8 mouse cellular contexts compared by ENCODE assay signal in the genomic region with DNA sequence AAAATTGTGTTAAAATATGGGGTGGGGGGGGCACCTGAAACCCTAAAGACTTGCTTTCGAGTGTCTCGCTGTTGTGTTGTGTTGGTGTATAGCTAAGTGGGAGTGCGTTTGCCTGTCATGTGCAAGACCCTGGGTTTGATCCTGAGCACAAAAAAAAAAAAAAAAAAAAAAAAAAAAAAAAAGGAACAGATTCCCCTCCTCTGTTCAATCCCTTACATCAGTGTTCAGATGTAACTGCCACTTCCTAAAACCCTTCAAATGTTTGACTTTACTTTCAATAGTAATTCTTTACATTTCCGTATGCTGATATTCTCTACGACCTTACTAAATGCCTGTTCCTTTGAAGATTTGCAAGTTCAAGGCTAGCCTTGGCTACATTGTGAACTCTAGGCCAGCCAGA. TPM values are rescaled to one million over a fixed set of nuclear protein-coding genes. Genes with fewer than 3 reads are reported as not detected.
A peak's percentile ranks its signal among the peaks of the same experiment; 100 is the strongest.
DNase-seq lines count a peak whose midpoint lies in the region; ATAC-seq and TF ChIP-seq lines count a peak whose summit lies in the region.

No protein-coding gene starts in this region.

- DNase-seq in testis, postnatal 10 days (ENCODE audit: low spot score) = no peak
- DNase-seq in stomach, postnatal 0 days (ENCODE audit: low spot score) = no peak
- DNase-seq in embryo, embryonic 9.5 days (ENCODE audit: extremely low spot score) = no peak
- DNase-seq in gastrocnemius, postnatal 10 days = no peak

- H3K4me3 ChIP-seq in erythroblast, embryonic 14.5 days (replicated peaks) = peak overlapping the region; percentile 88
- peak overlapping the region; percentile 51 for H3K4me3 ChIP-seq in testis, adult 2 months (ENCODE audit: control insufficient read depth, low read depth, low read length)
- H3K4me3 ChIP-seq in liver, embryonic 12.5 days = peak overlapping the region; percentile 96
- H3K4me3 ChIP-seq in stomach, postnatal 0 days (ENCODE audit: low read depth, low read length) = peak overlapping the region; percentile 87

- peak overlapping the region; percentile 84 for H3K4me2 ChIP-seq in liver, embryonic 12.5 days
- H3K4me2 ChIP-seq in stomach, postnatal 0 days (replicated peaks; ENCODE audit: low read depth) = peak overlapping the region; percentile 69

- WGBS in liver, embryonic 12.5 days (ENCODE audit: insufficient replicate concordance) = 67% methylated on average over 5 of the region's 5 CpGs
- 74% methylated on average over 5 of the region's 5 CpGs for WGBS in stomach, postnatal 0 days

- no peak for ATAC-seq in erythroblast, adult 5-6 weeks (replicated peaks; ENCODE audit: low FRiP score, poor library complexity, severe bottlenecking)
- no peak for ATAC-seq in liver, embryonic 12.5 days
- ATAC-seq in stomach, postnatal 0 days (ENCODE audit: low FRiP score, low TSS enrichment) = no peak

- H3K9ac ChIP-seq in liver, embryonic 12.5 days = peak overlapping the region; percentile 90
- peak overlapping the region; percentile 87; the same call in 1 of the 2 replicates for H3K9ac ChIP-seq in stomach, postnatal 0 days (ENCODE audit: low read length)

- TF ChIP-seq POLR2A in testis, adult 2 months (IDR thresholded peaks at IDR 0.05; ENCODE audit: control insufficient read depth, low read depth, low read length) = no peak

- H3K4me1 ChIP-seq in erythroblast, embryonic 14.5 days (ENCODE audit: control insufficient read depth) = peaks cover 28% of the 10 kb centered on the region
- peaks cover 3% of the 10 kb centered on the region for H3K4me1 ChIP-seq in testis, adult 2 months (ENCODE audit: control insufficient read depth, insufficient read depth, low read length)
- H3K4me1 ChIP-seq in liver, embryonic 12.5 days = peaks cover 31% of the 10 kb centered on the region
- 0 out of 2 replicates have a peak, but pooled peaks cover 2% of the 10 kb centered on the region for H3K4me1 ChIP-seq in stomach, postnatal 0 days (replicated peaks; ENCODE audit: control insufficient read depth, insufficient read depth)

- no peaks in the 10 kb centered on the region for H3K27me3 ChIP-seq in erythroblast, embryonic 14.5 days (ENCODE audit: control insufficient read depth)
- H3K27me3 ChIP-seq in testis, adult 2 months (ENCODE audit: control insufficient read depth, insufficient read depth, low read length) = no peaks in the 10 kb centered on the region
- no peaks in the 10 kb centered on the region for H3K27me3 ChIP-seq in liver, embryonic 12.5 days (replicated peaks)
- no peaks in the 10 kb centered on the region for H3K27me3 ChIP-seq in stomach, postnatal 0 days (ENCODE audit: control insufficient read depth, insufficient read depth, low read length)

- H3K27ac ChIP-seq in testis, adult 2 months (ENCODE audit: control insufficient read depth, insufficient read depth, low read depth, low read length) = 0 out of 2 replicates have a peak overlapping the region, but pooled peaks have one; percentile 29
- H3K27ac ChIP-seq in liver, embryonic 12.5 days = no peak overlapping the region; the same call in 1 of the 2 replicates
- H3K27ac ChIP-seq in stomach, postnatal 0 days (replicated peaks) = no peak overlapping the region

- peaks cover 22% of the 10 kb centered on the region for H3K36me3 ChIP-seq in erythroblast, embryonic 14.5 days (ENCODE audit: control insufficient read depth)
- no peaks in the 10 kb centered on the region for H3K36me3 ChIP-seq in testis, adult 2 months (ENCODE audit: control insufficient read depth, insufficient read depth, low read length)
- peaks cover 17% of the 10 kb centered on the region for H3K36me3 ChIP-seq in liver, embryonic 12.5 days
- no peaks in the 10 kb centered on the region for H3K36me3 ChIP-seq in stomach, postnatal 0 days (ENCODE audit: control insufficient read depth, insufficient read depth, low read length)

- TF ChIP-seq EP300 in stomach, postnatal 0 days (optimal IDR thresholded peaks at IDR 0.05) = no peak

- H3K9me3 ChIP-seq in erythroblast, embryonic 14.5 days (ENCODE audit: control insufficient read depth, low read length) = no peaks in the 10 kb centered on the region
- no peaks in the 10 kb centered on the region for H3K9me3 ChIP-seq in liver, embryonic 12.5 days (replicated peaks)
- no peaks in the 10 kb centered on the region for H3K9me3 ChIP-seq in stomach, postnatal 0 days (ENCODE audit: control insufficient read depth, low read length)

- TF ChIP-seq CTCF in testis, adult 2 months (IDR thresholded peaks at IDR 0.05; ENCODE audit: control insufficient read depth, insufficient read depth, insufficient replicate concordance, low read depth, low read length) = no peak
- TF ChIP-seq CTCF in stomach, postnatal 0 days (IDR thresholded peaks at IDR 0.05; ENCODE audit: low read depth) = no peak

RNA-seq across cellular contexts. Expression of gene Mfap3, which starts 0.8 kb away (rescaled TPM):
- 0.02 and 0.05 TPM in 2 replicates for polyA plus RNA-seq in erythroblast, embryonic 14.5 days (2012)
- total RNA-seq in erythroblast, adult 5-6 weeks (2015; ENCODE audit: low replicate concordance) = 10.8 and 12.5 TPM in 2 replicates
- 6.3 and 7.6 TPM in 2 replicates for total RNA-seq in erythroblast, adult 5-6 weeks (2017; ENCODE audit: low replicate concordance)
- polyA plus RNA-seq in testis, adult 2 months (2012; rRNA removed) = 7.4 and 10.7 TPM in 2 replicates
- polyA plus RNA-seq in liver, embryonic 12.5 days (2016; fragmentation: Nextera tagmentation; extraction: Ambion mirVana) = 14.6 and 15.9 TPM in 2 replicates
- 22.7 and 22.8 TPM in 2 replicates for polyA plus RNA-seq in stomach, postnatal 0 days (2015; fragmentation: Nextera tagmentation; extraction: Ambion mirVana)
- total RNA-seq in gastrocnemius, postnatal 10 days (2021) = 10 to 100 TPM; 16.1 to 18.4 TPM

RNA-seq across cellular contexts. Expression of gene Fam114a2, which starts 0.9 kb away (rescaled TPM):
- 0.27 and 0.41 TPM in 2 replicates for polyA plus RNA-seq in erythroblast, embryonic 14.5 days (2012)
- 28.4 and 29.5 TPM in 2 replicates for total RNA-seq in erythroblast, adult 5-6 weeks (2015; ENCODE audit: low replicate concordance)
- total RNA-seq in erythroblast, adult 5-6 weeks (2017; ENCODE audit: low replicate concordance) = 59.7 and 70.8 TPM in 2 replicates
- 11.0 and 12.7 TPM in 2 replicates for polyA plus RNA-seq in testis, adult 2 months (2012; rRNA removed)
- 37.2 and 42.1 TPM in 2 replicates for polyA plus RNA-seq in liver, embryonic 12.5 days (2016; fragmentation: Nextera tagmentation; extraction: Ambion mirVana)
- polyA plus RNA-seq in stomach, postnatal 0 days (2015; fragmentation: Nextera tagmentation; extraction: Ambion mirVana) = 45.3 and 50.7 TPM in 2 replicates
- 10 to 100 TPM; 38.3 to 45.4 TPM for total RNA-seq in gastrocnemius, postnatal 10 days (2021)
